Mouse (Mus musculus): ENCODE data around the gene Fundc1. TPM values are rescaled to one million over a fixed set of nuclear protein-coding genes. Genes with fewer than 3 reads are reported as not detected.

The Fundc1 gene
- 77.4 TPM for polyA plus RNA-seq (2015; fragmentation: Illumina TruSeq; extraction: RNeasy Lipid Tissue Mini Kit (QIAGEN cat#74804); ENCODE audit: low read depth, low replicate concordance)

GRCm38 (mm10) chrX:17571621-17572459 lies at the start of gene Fundc1:
Fundc1 (minus strand) TSS chrX:17572325.

